Mouse (Mus musculus) myocyte (in vitro differentiated cells): ENCODE results near the gene Polr3g. TPM values are rescaled to one million over a fixed set of nuclear protein-coding genes. Genes with fewer than 3 reads are reported as not detected.

Experiments used
- H3K27me3 ChIP-seq: one replicate; pipeline ENCODE4 v1.6.1; 2011; ENCODE audit not compliant: control insufficient read depth, insufficient read depth, insufficient read length
- H3K36me3 ChIP-seq: one replicate; pipeline ENCODE4 v1.6.1; 2011; ENCODE audit not compliant: control insufficient read depth, insufficient read depth
- H3K4me2 ChIP-seq: one replicate; pipeline ENCODE4 v1.6.1; 2011; ENCODE audit warnings: low read depth, control low read depth
- H3K4me3 ChIP-seq: one replicate; pipeline ENCODE4 v1.5.1; 2011; ENCODE audit warnings: mild to moderate bottlenecking, control low read depth, moderate library complexity
- H3K79me2 ChIP-seq: one replicate; pipeline ENCODE4 v1.6.1; 2011; ENCODE audit not compliant: control insufficient read depth, insufficient read depth
- H3ac ChIP-seq: one replicate; pipeline ENCODE4 v1.6.1; 2011; ENCODE audit not compliant: control insufficient read depth, insufficient read length
- CEBPB ChIP-seq: IDR thresholded peaks from 2 replicates; pipeline ENCODE4 v1.6.1; 2011; ENCODE audit warnings: mild to moderate bottlenecking, moderate library complexity; ENCODE audit not compliant: poor library complexity, insufficient read depth, severe bottlenecking
- E2F4 ChIP-seq: IDR thresholded peaks from one replicate; pipeline ENCODE4 v1.6.1; 2011; ENCODE audit warnings: mild to moderate bottlenecking, control low read depth, moderate library complexity; ENCODE audit not compliant: insufficient read depth
- MAX ChIP-seq: IDR thresholded peaks from one replicate; pipeline ENCODE4 v1.6.1; 2011; ENCODE audit warnings: low read depth, mild to moderate bottlenecking, control low read depth
- MYOD1 ChIP-seq, 3 experiments: IDR thresholded peaks; one replicate each; pipeline ENCODE4 v1.6.1; 2011; ENCODE audit warnings: control low read depth in 2 of 3, low read depth in 2 of 3, mild to moderate bottlenecking in 2 of 3, moderate library complexity in 1 of 3; ENCODE audit not compliant: insufficient read length in 2 of 3, control insufficient read depth in 1 of 3
- MYOG ChIP-seq, 3 experiments: IDR thresholded peaks; one replicate each; pipeline ENCODE4 v1.6.1; 2011; ENCODE audit warnings: control low read depth in 2 of 3, low read depth in 2 of 3, mild to moderate bottlenecking in 2 of 3; ENCODE audit not compliant: insufficient read length in 2 of 3, control insufficient read depth in 1 of 3, insufficient read depth in 1 of 3
- POLR2A ChIP-seq: IDR thresholded peaks from one replicate; pipeline ENCODE4 v1.6.1; 2011; ENCODE audit warnings: low read depth, mild to moderate bottlenecking, control low read depth, moderate library complexity; ENCODE audit not compliant: insufficient read length
- POLR2AphosphoS2 ChIP-seq: IDR thresholded peaks from one replicate; pipeline ENCODE4 v1.6.1; 2011; ENCODE audit warnings: low read depth, control low read depth; ENCODE audit not compliant: insufficient read length
- REST ChIP-seq: IDR thresholded peaks from one replicate; pipeline ENCODE4 v1.6.1; 2011; ENCODE audit warnings: mild to moderate bottlenecking, control low read depth, moderate library complexity; ENCODE audit not compliant: insufficient read depth, insufficient read length
- SRF ChIP-seq: IDR thresholded peaks from one replicate; pipeline ENCODE4 v1.6.1; 2011; ENCODE audit warnings: low read depth; ENCODE audit not compliant: control insufficient read depth, insufficient read length
- TCF12 ChIP-seq: IDR thresholded peaks from one replicate; pipeline ENCODE4 v1.6.1; 2011; ENCODE audit warnings: mild to moderate bottlenecking, control low read depth; ENCODE audit not compliant: poor library complexity, insufficient read depth, severe bottlenecking
- TCF3 ChIP-seq: IDR thresholded peaks from one replicate; pipeline ENCODE4 v1.6.1; 2011; ENCODE audit warnings: low read depth, control low read depth; ENCODE audit not compliant: insufficient read length
- USF1 ChIP-seq: IDR thresholded peaks from one replicate; pipeline ENCODE4 v1.6.1; 2011; ENCODE audit warnings: low read depth, mild to moderate bottlenecking, control low read depth, moderate library complexity
- polyA plus RNA-seq: library from polyadenylated mRNA; unstranded; fragments of >200 nt; fragmentation: generic; extraction: Trizol; gene quantifications from one replicate; pipeline ENCODE4 v1.2.1, GENCODE M21; 2012; ENCODE audit warnings: missing spikeins

Polr3g gene
- polyA plus RNA-seq, 1 experiment, result 3.5 TPM

- no peak overlapping the region for H3K4me2 ChIP-seq
- no peak overlapping the region for H3K4me3 ChIP-seq
- H3ac ChIP-seq, result no peak overlapping the region
- no peaks in the 10 kb centered on the region for H3K36me3 ChIP-seq
- no peak for TF ChIP-seq TCF3
- TF ChIP-seq MYOD1 (IDR thresholded peaks at IDR 0.05; ENCODE audit: control insufficient read depth in 1 of 3, insufficient read length in 2 of 3, low read depth in 2 of 3), result no peak
- TF ChIP-seq POLR2AphosphoS2, result no peak
- no peak for TF ChIP-seq POLR2A
- no peak for TF ChIP-seq REST
- no peak for TF ChIP-seq SRF
- no peak for TF ChIP-seq CEBPB
- TF ChIP-seq E2F4, result no peak
- TF ChIP-seq MAX, result no peak
- no peaks in the 10 kb centered on the region for H3K79me2 ChIP-seq
- H3K27me3 ChIP-seq, result no peaks in the 10 kb centered on the region
Observed at GRCm38 (mm10) chr13:81754878-81755277, 44.1 kb upstream of the Polr3g start.

- H3ac ChIP-seq, result no peak overlapping the region
- no peaks in the 10 kb centered on the region for H3K36me3 ChIP-seq
- no peaks in the 10 kb centered on the region for H3K79me2 ChIP-seq
- TF ChIP-seq MYOD1 (IDR thresholded peaks at IDR 0.05; ENCODE audit: control insufficient read depth in 1 of 3, insufficient read length in 2 of 3, low read depth in 2 of 3), result no peak
- TF ChIP-seq TCF3, result no peak
- no peak for TF ChIP-seq SRF
- TF ChIP-seq USF1, result no peak
- no peak for TF ChIP-seq TCF12
- TF ChIP-seq E2F4, result no peak
- no peak for TF ChIP-seq POLR2AphosphoS2
- TF ChIP-seq CEBPB, result no peak
- no peak for TF ChIP-seq MAX
- TF ChIP-seq MYOG (IDR thresholded peaks at IDR 0.05; ENCODE audit: control insufficient read depth in 1 of 3, insufficient read depth in 1 of 3, insufficient read length in 2 of 3, low read depth in 2 of 3), result no peak
- no peak for TF ChIP-seq POLR2A
- TF ChIP-seq REST, result no peak
- no peak overlapping the region for H3K4me2 ChIP-seq
- H3K27me3 ChIP-seq, result no peaks in the 10 kb centered on the region
- no peak overlapping the region for H3K4me3 ChIP-seq
Observed at GRCm38 (mm10) chr13:81744092-81744396, 33.2 kb upstream of the Polr3g start.

- Histone ChIP-seq H3K36me3 (no peaks in the 10 kb centered on the region), H3K4me2 (no peak overlapping the region), H3K27me3 (no peaks in the 10 kb centered on the region), H3K79me2 (no peaks in the 10 kb centered on the region), H3ac (no peak overlapping the region), H3K4me3 (no peak overlapping the region)
- no peak for TF ChIP-seq E2F4
- no peak for TF ChIP-seq CEBPB
- TF ChIP-seq USF1, result no peak
- no peak for TF ChIP-seq REST
- no peak for TF ChIP-seq MAX
- TF ChIP-seq MYOG (IDR thresholded peaks at IDR 0.05; ENCODE audit: control insufficient read depth in 1 of 3, insufficient read depth in 1 of 3, insufficient read length in 2 of 3, low read depth in 2 of 3), result no peak
- no peak for TF ChIP-seq POLR2A
- TF ChIP-seq MYOD1 (IDR thresholded peaks at IDR 0.05; ENCODE audit: control insufficient read depth in 1 of 3, insufficient read length in 2 of 3, low read depth in 2 of 3), result no peak
- no peak for TF ChIP-seq TCF3
- no peak for TF ChIP-seq SRF
- no peak for TF ChIP-seq POLR2AphosphoS2
- TF ChIP-seq TCF12, result no peak
Observed at GRCm38 (mm10) chr13:81743391-81744091, 32.7 kb upstream of the Polr3g start.

- H3K79me2 ChIP-seq, result no peaks in the 10 kb centered on the region
- no peaks in the 10 kb centered on the region for H3K27me3 ChIP-seq
- H3K4me2 ChIP-seq, result no peak overlapping the region
- H3K36me3 ChIP-seq, result no peaks in the 10 kb centered on the region
- no peak overlapping the region for H3ac ChIP-seq
- no peak for TF ChIP-seq SRF
- no peak for TF ChIP-seq POLR2A
- no peak for TF ChIP-seq TCF12
- TF ChIP-seq USF1, result no peak
- no peak for TF ChIP-seq POLR2AphosphoS2
- TF ChIP-seq MYOD1 (IDR thresholded peaks at IDR 0.05; ENCODE audit: control insufficient read depth in 1 of 3, insufficient read length in 2 of 3, low read depth in 2 of 3), result no peak
- TF ChIP-seq E2F4, result no peak
- TF ChIP-seq MYOG (IDR thresholded peaks at IDR 0.05; ENCODE audit: control insufficient read depth in 1 of 3, insufficient read depth in 1 of 3, insufficient read length in 2 of 3, low read depth in 2 of 3), result no peak
- no peak for TF ChIP-seq REST
- no peak for TF ChIP-seq MAX
- TF ChIP-seq TCF3, result no peak
- TF ChIP-seq CEBPB, result no peak
- no peak overlapping the region for H3K4me3 ChIP-seq
Observed at GRCm38 (mm10) chr13:81740898-81741297, 30.1 kb upstream of the Polr3g start.

- H3K79me2 ChIP-seq, result no peaks in the 10 kb centered on the region
- H3K4me2 ChIP-seq, result no peak overlapping the region
- no peaks in the 10 kb centered on the region for H3K36me3 ChIP-seq
- TF ChIP-seq POLR2A (no peak), USF1 (no peak), POLR2AphosphoS2 (no peak), CEBPB (no peak), MYOD1 (IDR thresholded peaks at IDR 0.05; ENCODE audit: control insufficient read depth in 1 of 3, insufficient read length in 2 of 3, low read depth in 2 of 3) (no peak), MAX (no peak), SRF (no peak), TCF12 (no peak), REST (no peak), MYOG (IDR thresholded peaks at IDR 0.05; ENCODE audit: control insufficient read depth in 1 of 3, insufficient read depth in 1 of 3, insufficient read length in 2 of 3, low read depth in 2 of 3) (no peak), TCF3 (no peak)
- no peak overlapping the region for H3ac ChIP-seq
- no peak overlapping the region for H3K4me3 ChIP-seq
- H3K27me3 ChIP-seq, result no peaks in the 10 kb centered on the region
Observed at GRCm38 (mm10) chr13:81736606-81737005, 25.8 kb upstream of the Polr3g start.
